Mouse (Mus musculus) CD8-positive naive resting alpha-beta T cell, adult 2 months (primary cell): ENCODE results near the gene Akap1.

Source experiments
- DNase-seq, 2 experiments: peaks; one replicate each; pipeline ENCODE4 v3.0.0; 2022; ENCODE audit warnings: low read depth in 2 of 2, low spot score in 2 of 2

The Akap1 gene

GRCm38 (mm10) chr11:88884376-88885065, 20.1 kb upstream of the Akap1 start:
- no peak for DNase-seq

GRCm38 (mm10) chr11:88878011-88878410, 13.6 kb upstream of the Akap1 start:
- DNase-seq = no peak

DNA sequence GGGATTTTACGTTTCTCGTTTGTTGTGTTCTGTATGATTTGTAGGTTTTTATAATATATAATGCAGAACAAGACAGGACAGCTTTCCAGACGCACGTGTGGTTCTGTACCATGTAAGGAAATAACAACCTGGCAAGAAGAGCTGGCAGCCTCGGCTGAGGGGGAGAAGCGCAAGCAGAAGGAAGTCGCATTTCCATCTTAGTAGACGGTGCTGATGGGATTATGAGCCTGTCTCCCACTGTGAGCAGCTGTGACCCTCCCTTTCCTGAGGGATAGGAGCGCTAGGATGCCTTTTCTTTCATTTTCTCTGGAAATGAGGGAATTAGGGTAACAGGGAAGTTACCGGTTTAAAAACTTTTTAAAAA, 9.3 kb upstream of the Akap1 start:
- DNase-seq = no peak

- DNase-seq = no peak
Observed at GRCm38 (mm10) chr11:88873027-88873666, 8.8 kb upstream of the Akap1 start.

GRCm38 (mm10) chr11:88869443-88869842, 5.1 kb upstream of the Akap1 start:
- DNase-seq = no peak

DNA sequence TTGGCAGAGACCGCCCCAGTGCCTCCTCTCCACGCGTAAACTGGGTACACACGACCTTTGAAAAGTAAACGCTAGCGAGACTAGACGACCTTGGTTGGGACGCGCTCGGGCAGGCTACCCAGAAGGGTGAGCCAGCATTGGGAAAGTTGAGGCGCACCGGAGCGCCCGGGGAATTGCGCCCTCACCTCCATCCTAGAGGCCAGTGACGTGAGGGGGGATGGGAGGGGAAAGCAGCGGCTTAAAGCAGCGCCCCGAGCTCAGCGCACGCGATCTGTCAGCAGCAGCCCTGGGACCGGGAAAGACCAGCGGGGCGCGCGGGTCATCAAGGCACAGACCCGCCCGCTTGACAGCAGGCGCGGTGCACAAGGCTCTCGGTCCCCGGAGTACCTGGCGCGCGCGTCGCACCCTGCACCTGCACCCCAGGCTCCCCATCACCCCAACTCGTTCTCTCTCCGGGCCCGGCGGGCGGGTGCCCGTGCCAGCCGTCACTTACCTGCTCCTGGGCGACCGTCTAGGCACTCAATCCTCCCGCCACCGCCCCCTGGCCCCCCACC, 405 bp downstream of the Akap1 start:
- DNase-seq = peak in 1 of 2 experiments; percentile 8

- DNase-seq = no peak
Observed at GRCm38 (mm10) chr11:88863071-88863903, 1.1 kb downstream of the Akap1 start.

DNA sequence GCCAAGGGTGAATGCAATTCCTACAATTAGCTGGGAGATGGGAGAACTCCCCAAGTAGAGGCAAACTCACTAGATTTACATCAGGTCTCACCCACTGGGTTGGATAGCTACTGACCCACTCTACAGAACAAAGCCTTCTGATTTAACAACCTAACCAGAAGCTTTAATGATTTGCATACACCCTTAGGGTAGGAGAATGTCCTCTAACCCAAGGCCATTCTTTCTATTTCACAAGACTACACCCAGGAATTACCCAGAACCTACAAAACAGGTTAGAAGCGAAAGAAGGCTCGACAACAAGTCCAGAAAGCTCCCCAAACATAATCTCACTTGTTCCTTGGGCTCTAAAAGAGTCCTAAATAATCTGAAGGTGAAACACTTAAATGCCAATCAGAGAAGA, 2.0 kb downstream of the Akap1 start:
- no peak for DNase-seq

DNA sequence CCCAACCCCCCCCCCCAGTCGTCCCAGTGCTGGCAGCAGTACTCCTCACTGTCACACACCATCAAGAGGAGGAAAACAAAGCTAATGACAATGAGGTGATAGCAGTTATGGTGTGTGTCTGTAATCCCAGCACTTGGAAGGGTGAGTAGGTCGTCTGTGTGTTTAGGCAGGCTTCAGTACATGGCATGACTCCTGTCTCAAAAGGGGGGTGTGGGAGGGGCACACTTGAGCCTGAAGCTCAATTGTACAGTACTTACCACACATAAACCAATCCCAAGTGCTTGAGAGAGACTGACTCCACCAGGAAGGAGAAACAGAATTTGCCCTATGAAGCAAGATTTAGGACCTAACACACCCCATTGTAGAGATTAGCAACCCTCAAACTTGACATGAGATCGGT, 3.3 kb downstream of the Akap1 start:
- no peak for DNase-seq

DNA sequence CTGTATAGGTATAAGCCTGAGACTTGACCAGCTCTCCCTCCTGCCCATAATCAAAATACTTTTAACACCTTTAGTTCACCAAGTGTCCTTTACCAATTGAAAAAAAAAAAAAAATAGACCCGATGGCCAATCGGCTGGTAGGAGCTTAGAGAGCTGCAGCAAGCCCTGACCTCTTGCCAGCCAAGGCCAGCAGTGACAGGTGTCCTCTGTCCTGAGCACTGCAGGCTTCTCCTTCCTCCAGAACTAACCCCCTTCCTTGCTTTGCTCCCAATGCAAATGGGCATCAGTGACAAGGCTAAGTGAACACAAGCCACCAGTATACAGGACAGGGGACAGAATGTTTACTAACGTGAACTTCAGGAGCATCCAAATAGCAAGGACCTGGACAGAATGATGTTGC, 3.7 kb downstream of the Akap1 start:
- no peak for DNase-seq

DNA sequence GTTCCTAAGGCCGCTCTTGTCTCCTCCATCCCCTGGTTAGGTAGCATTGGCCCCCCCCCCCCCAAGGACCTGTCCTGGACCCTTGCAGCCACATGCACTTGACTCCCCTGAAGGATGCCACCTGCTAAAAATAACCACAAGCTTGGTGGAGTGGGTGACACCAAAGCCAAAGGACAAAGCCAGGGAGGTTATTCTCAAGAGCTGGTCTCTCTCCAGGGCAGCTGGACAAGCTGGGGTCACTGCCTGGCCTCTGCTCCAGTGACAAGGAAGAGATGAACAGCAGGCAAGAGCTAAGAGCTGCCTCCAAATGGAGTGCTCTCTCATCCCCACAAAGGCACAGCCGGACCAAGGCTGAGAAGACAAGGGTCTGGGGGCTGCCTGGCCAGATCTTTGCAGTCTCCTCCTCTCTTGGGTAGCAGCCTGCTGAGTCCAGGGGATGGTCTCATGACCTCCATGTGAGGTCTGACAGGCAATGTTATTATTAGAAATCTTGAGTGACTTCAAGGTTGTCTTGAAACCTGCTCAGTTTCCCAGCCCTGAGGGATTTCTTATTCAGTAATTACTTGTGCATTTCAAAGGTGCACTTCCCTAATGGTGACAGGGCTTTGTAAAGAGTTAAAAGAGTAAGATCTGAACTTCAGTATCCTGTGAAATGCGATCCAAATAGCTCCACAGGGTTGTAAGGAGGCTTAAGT, 6.9 kb downstream of the Akap1 start:
- DNase-seq = no peak

- DNase-seq = no peak
Observed at GRCm38 (mm10) chr11:88856383-88856782, 8.0 kb downstream of the Akap1 start.

DNA sequence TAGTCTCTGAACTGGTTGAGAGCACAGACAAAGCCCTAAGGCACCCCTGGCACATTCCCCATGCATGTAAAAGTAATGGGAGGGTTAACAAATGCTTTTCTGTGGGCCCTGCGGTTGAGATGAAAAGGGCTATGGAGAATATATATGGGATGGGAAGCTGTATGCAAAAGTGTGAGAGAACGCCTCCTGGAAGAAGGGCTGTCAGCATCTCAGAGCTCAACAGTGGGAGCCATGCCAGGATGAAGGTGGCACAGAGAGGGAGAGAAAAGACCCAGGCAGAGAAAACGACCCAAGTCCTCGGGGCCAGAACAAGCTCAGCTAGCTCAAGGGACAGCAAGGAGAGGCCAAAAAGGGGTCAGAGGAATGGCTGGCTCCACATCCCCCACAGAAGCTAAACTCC, 8.6 kb downstream of the Akap1 start:
- DNase-seq = no peak

- no peak for DNase-seq
Observed at GRCm38 (mm10) chr11:88853588-88853987, 10.8 kb downstream of the Akap1 start.

DNA sequence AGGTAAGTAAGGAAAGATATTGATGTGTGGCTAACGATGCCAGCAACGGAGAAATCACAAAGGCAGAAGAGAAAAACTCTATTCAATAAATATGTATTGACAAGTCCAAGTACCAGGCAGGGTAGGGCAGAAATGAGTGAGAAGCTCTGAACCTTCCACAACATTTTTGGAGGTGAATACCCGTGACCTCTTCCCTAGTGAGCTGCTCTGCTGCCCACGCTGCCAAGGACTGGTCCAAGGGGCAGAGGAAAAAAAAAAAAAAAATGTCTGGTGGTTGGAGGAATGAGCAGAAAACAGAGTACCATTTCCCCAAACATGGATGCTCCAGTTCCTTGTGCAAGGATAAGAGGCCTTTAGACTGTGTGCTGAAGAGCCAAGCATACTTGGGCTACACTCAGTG, 11.6 kb downstream of the Akap1 start:
- DNase-seq = no peak

DNA sequence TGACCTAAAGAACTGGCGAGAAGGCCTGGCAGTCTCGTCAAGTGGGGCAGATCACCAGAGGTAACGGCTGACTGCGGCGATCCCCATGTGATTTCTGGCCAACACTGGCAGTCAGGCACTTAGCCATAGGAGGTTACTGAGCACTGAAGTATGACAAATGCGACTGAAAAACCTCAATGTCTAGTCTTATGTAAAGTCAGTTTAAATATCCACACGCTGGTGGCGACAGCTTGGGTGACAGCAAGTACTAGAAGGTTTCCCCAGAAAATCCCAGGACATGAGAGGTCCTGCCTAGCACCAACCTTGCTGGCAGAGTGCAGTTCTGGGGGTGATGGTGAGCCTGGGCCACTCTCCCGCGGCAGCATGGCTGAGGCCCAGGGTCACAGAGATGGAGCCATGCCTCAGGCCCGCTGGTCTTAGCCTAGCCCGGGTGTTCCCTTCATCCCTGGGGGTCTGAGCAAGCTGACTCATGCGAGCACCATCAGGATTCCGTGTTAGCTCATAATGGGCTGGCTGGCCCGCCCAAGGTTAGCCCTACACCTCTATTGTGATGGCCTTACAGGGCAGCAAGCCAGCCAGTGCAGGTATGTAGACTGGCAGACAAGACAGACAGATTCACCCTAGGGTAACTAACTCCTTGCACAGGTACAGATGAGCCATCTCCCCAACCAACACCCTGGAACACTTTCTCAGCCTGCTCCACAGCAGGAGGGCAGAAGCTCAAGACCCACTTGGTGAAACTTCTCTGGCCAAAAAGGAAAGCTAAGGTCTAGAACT, 13.1 kb downstream of the Akap1 start:
- no peak for DNase-seq

DNA sequence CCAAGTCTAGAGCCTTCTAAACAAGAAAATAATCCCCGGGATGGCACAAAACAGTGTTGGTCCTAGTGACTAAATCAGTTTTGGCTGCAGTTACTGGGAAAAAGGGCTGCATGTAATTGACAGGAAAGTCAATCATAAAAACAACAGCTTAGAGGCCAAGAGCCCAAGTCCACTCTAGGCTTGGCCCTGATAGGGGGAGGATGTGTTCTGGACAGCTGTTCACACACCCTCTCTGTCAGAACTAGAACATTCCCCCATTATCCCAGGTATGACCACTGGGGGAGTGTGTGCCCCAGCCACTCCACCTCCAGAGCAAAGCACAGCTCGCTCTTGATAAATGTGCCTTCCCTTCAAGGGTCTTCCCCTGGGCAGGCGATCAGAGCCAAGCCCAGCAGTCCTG, 14.7 kb downstream of the Akap1 start:
- DNase-seq = no peak

DNA sequence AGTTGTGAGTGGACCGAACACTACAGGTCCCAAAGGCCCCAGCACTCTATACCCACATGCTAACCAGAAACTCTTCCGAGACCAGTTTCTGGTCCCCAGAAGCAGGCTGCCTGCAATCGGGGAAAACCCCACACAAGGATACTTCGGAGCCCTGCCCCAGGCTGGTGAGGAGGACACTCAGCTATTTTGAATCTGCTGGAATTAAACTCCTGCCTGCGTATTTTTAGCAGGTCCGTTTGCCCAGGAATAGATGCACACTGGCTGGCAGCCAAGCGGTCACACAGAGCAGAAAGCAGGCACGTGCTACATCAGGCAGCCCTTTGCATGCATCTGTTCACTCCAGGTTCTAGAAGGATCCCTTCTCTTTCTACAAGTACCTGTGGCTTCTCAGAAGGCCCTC, 15.1 kb downstream of the Akap1 start:
- no peak for DNase-seq

DNA sequence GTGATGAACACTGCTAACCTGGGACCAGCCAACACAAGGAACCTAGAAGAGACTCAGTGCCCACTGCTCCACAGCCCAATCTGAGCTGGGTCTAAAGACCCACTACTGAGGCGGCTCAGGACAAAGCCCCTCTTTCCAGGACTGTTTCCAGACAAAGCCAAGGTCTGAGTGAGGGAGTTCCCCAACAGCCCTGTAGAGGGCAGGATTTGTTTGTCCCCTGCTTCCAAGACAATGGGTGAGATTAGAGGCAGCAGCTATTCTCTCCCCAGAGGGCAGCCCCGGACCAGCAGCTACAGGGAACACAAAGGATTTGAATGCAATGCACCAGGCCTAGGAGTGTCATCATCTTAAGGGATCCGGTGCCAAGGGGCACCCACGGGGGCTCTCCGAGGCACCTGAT, 15.8 kb downstream of the Akap1 start:
- peak in 1 of 2 experiments; percentile 13 for DNase-seq

GRCm38 (mm10) chr11:88847281-88848006, 16.9 kb downstream of the Akap1 start:
- no peak for DNase-seq
